Comparison of ENCODE assay signal across 16 mouse cellular contexts in genomic region chr6:38918728-38919127, GRCm38 (mm10). TPM values are rescaled to one million over a fixed set of nuclear protein-coding genes. Genes with fewer than 3 reads are reported as not detected.
DNase-seq lines count a peak whose midpoint lies in the region; ATAC-seq and TF ChIP-seq lines count a peak whose summit lies in the region.
"Had no signal": no experiment of that assay in that cellular context is flagged by ENCODE, and none has a peak within 500 bp of the region (broad histone marks: within the 10 kb centered on the region; RNA-seq: fewer than 3 reads in every experiment).

No protein-coding gene starts in this region.

- peaks cover 15% of the 10 kb centered on the region; the same call in 1 of the 2 replicates for H3K4me1 ChIP-seq in intestine, embryonic 14.5 days (replicated peaks; ENCODE audit: control insufficient read depth, insufficient read depth, low read length)
- H3K4me1 ChIP-seq in intestine, postnatal 0 days (replicated peaks; ENCODE audit: control insufficient read depth, insufficient read depth, low read length), result peaks cover 9% of the 10 kb centered on the region; the same call in 1 of the 2 replicates
- H3K4me1 ChIP-seq in spleen, adult 2 months (ENCODE audit: control insufficient read depth, insufficient read depth, insufficient read length), result no peaks in the 10 kb centered on the region
- peaks cover 87% of the 10 kb centered on the region for H3K4me1 ChIP-seq in liver, postnatal 0 days (ENCODE audit: insufficient read depth)
- H3K4me1 ChIP-seq: limb, embryonic 10.5 days had no signal

- H3K4me2 ChIP-seq in intestine, embryonic 14.5 days (ENCODE audit: low read length), result no peak overlapping the region
- no peak overlapping the region for H3K4me2 ChIP-seq in intestine, postnatal 0 days (replicated peaks; ENCODE audit: low read depth)
- H3K4me2 ChIP-seq in liver, postnatal 0 days (ENCODE audit: low read depth, low read length), result peak overlapping the region; percentile 60
- H3K4me2 ChIP-seq: heart, embryonic 11.5 days; hindbrain, embryonic 12.5 days had no signal

- no peak for TF ChIP-seq CTCF in intestine, postnatal 0 days (IDR thresholded peaks at IDR 0.05; ENCODE audit: low read depth)
- no peak for TF ChIP-seq CTCF in spleen, adult 2 months (IDR thresholded peaks at IDR 0.05; ENCODE audit: extremely low read depth, insufficient read depth, insufficient read length, insufficient replicate concordance)
- no peak for TF ChIP-seq CTCF in liver, postnatal 0 days (IDR thresholded peaks at IDR 0.05; ENCODE audit: low read depth)

- H3K36me3 ChIP-seq in intestine, embryonic 14.5 days (ENCODE audit: control insufficient read depth, insufficient read depth, low read length), result no peaks in the 10 kb centered on the region
- H3K36me3 ChIP-seq in intestine, postnatal 0 days (ENCODE audit: control insufficient read depth, insufficient read depth), result no peaks in the 10 kb centered on the region
- H3K36me3 ChIP-seq in spleen, adult 2 months (ENCODE audit: control insufficient read depth, insufficient read depth, low read length), result no peaks in the 10 kb centered on the region
- no peaks in the 10 kb centered on the region for H3K36me3 ChIP-seq in liver, postnatal 0 days (replicated peaks; ENCODE audit: insufficient read depth, low read length)
- H3K36me3 ChIP-seq: hindbrain, embryonic 12.5 days; limb, embryonic 10.5 days; midbrain, embryonic 10.5 days had no signal

- whole genome bisulfite sequencing in intestine, embryonic 14.5 days, result 72% methylated on average over 4 of the region's 4 CpGs
- WGBS in intestine, postnatal 0 days, result 45% methylated on average over 4 of the region's 4 CpGs
- 49% methylated on average over 4 of the region's 4 CpGs for WGBS in spleen, adult 2 months
- 51% methylated on average over 4 of the region's 4 CpGs for WGBS in liver, postnatal 0 days (ENCODE audit: insufficient replicate concordance)

- H3K9me3 ChIP-seq in intestine, embryonic 14.5 days (ENCODE audit: control insufficient read depth, low read length), result no peaks in the 10 kb centered on the region
- no peaks in the 10 kb centered on the region for H3K9me3 ChIP-seq in intestine, postnatal 0 days (ENCODE audit: control insufficient read depth)
- no peaks in the 10 kb centered on the region for H3K9me3 ChIP-seq in liver, postnatal 0 days (ENCODE audit: low read length)
- H3K9me3 ChIP-seq: hindbrain, embryonic 12.5 days; limb, embryonic 10.5 days; midbrain, embryonic 10.5 days had no signal

- ATAC-seq in intestine, embryonic 14.5 days (replicated peaks; ENCODE audit: low FRiP score, low TSS enrichment, low read depth), result no peak
- ATAC-seq in intestine, postnatal 0 days, result no peak
- no peak for ATAC-seq in liver, postnatal 0 days

- no peak for DNase-seq in intestine, embryonic 14.5 days (ENCODE audit: low spot score)
- DNase-seq in spleen, adult 2 months (ENCODE audit: low read depth in 1 of 2, low spot score in 2 of 2), result no peak
- no peak for DNase-seq in spleen, postnatal 10 days (ENCODE audit: low spot score in 2 of 2)
- no peak for DNase-seq in liver, postnatal 0 days
- DNase-seq in yolk sac, embryonic 10.5 days (ENCODE audit: low spot score), result peak; percentile 47
- DNase-seq in c-Kit-positive CD71-positive TER-119-positive erythroid progenitor cells, embryonic 14.5 days (ENCODE audit: low spot score), result no peak
- no peak for DNase-seq in right cerebral cortex, postnatal 25 days
- DNase-seq: adrenal gland, adult 2 months; layer of hippocampus, adult 9-11 months; thymus, postnatal 36 days had no signal

- no peak overlapping the region for H3K4me3 ChIP-seq in intestine, embryonic 14.5 days (ENCODE audit: low read depth, low read length)
- no peak overlapping the region for H3K4me3 ChIP-seq in intestine, postnatal 0 days (ENCODE audit: low read depth, low read length)
- no peak overlapping the region for H3K4me3 ChIP-seq in spleen, adult 2 months (ENCODE audit: extremely low read depth, insufficient read depth, insufficient read length)
- H3K4me3 ChIP-seq in liver, postnatal 0 days (ENCODE audit: low read depth, low read length), result 0 out of 2 replicates have a peak overlapping the region, but pooled peaks have one; percentile 0
- H3K4me3 ChIP-seq: hindbrain, embryonic 12.5 days; limb, embryonic 10.5 days; midbrain, embryonic 10.5 days had no signal

- no peaks in the 10 kb centered on the region for H3K27me3 ChIP-seq in intestine, embryonic 14.5 days (replicated peaks; ENCODE audit: control insufficient read depth, insufficient read depth, low read length)
- H3K27me3 ChIP-seq in intestine, postnatal 0 days (replicated peaks; ENCODE audit: control insufficient read depth, insufficient read depth, low read length), result no peaks in the 10 kb centered on the region
- H3K27me3 ChIP-seq in spleen, adult 2 months (ENCODE audit: control insufficient read depth, insufficient read depth, low read length), result no peaks in the 10 kb centered on the region
- no peaks in the 10 kb centered on the region for H3K27me3 ChIP-seq in liver, postnatal 0 days (ENCODE audit: insufficient read depth, low read length)
- H3K27me3 ChIP-seq: hindbrain, embryonic 12.5 days; Patski had no signal

- H3K27ac ChIP-seq in intestine, embryonic 14.5 days (ENCODE audit: low read depth), result peak overlapping the region; percentile 47
- no peak overlapping the region; the same call in 1 of the 2 replicates for H3K27ac ChIP-seq in intestine, postnatal 0 days (ENCODE audit: low read depth, low read length)
- peak overlapping the region; percentile 15; the same call in 1 of the 2 replicates for H3K27ac ChIP-seq in spleen, adult 2 months (ENCODE audit: insufficient read depth, low read length)
- H3K27ac ChIP-seq in liver, postnatal 0 days (ENCODE audit: low read depth), result peak overlapping the region; percentile 97
- H3K27ac ChIP-seq: hindbrain, embryonic 12.5 days; limb, embryonic 10.5 days; midbrain, embryonic 10.5 days had no signal

- TF ChIP-seq EP300 in liver, postnatal 0 days (IDR thresholded peaks at IDR 0.05; ENCODE audit: low read depth), result no peak

- TF ChIP-seq POLR2A in spleen, adult 2 months (IDR thresholded peaks at IDR 0.05; ENCODE audit: low read depth, low read length), result no peak

- H3K9ac ChIP-seq in intestine, embryonic 14.5 days (ENCODE audit: low read length), result no peak overlapping the region
- H3K9ac ChIP-seq in intestine, postnatal 0 days (ENCODE audit: low read depth, low read length), result no peak overlapping the region
- H3K9ac ChIP-seq in liver, postnatal 0 days (replicated peaks), result peak overlapping the region; percentile 21; the same call in 1 of the 2 replicates
- H3K9ac ChIP-seq: hindbrain, embryonic 12.5 days had no signal

RNA-seq across cellular contexts. Expression of gene Hipk2, which starts 42.8 kb away (rescaled TPM):
- polyA plus RNA-seq in intestine, embryonic 14.5 days (2014; fragmentation: Nextera tagmentation; extraction: Ambion mirVana), result 24.7 and 27.9 TPM in 2 replicates
- polyA plus RNA-seq in intestine, postnatal 0 days (2015; fragmentation: Nextera tagmentation; extraction: Ambion mirVana), result 12.0 and 15.4 TPM in 2 replicates
- 14.9 and 19.4 TPM in 2 replicates for polyA plus RNA-seq in spleen, adult 2 months (2012; rRNA removed)
- 9.6 and 9.7 TPM in 2 replicates for polyA plus RNA-seq in liver, postnatal 0 days (2015; fragmentation: Nextera tagmentation; extraction: Ambion mirVana)

RNA-seq across cellular contexts. Expression of gene Tbxas1, which starts 43.5 kb away (rescaled TPM):
- 2.1 and 2.4 TPM in 2 replicates for polyA plus RNA-seq in intestine, embryonic 14.5 days (2014; fragmentation: Nextera tagmentation; extraction: Ambion mirVana)
- 2.1 and 2.9 TPM in 2 replicates for polyA plus RNA-seq in intestine, postnatal 0 days (2015; fragmentation: Nextera tagmentation; extraction: Ambion mirVana)
- polyA plus RNA-seq in spleen, adult 2 months (2012; rRNA removed), result 11.8 and 14.0 TPM in 2 replicates
- 10.3 and 10.6 TPM in 2 replicates for polyA plus RNA-seq in liver, postnatal 0 days (2015; fragmentation: Nextera tagmentation; extraction: Ambion mirVana)
